Mouse (Mus musculus) frontal cortex, adult (tissue): Measurements from ENCODE around the gene Ppm1a.
"Not testable (repeated sequence)": the region's sequence is repeated elsewhere in the genome, so short reads cannot be mapped to it uniquely, and the experiment has no call there.

Experiments
- ATAC-seq: cut with Nextera tagmentation; 2 replicates; pipeline ENCODE4 v1.9.2; 2017; ENCODE audit warnings: mild to moderate bottlenecking, moderate library complexity, mixed read lengths; ENCODE audit not compliant: low TSS enrichment

Ppm1a gene

GRCm38 (mm10) chr12:72761649-72762261 is 4.5 kb downstream of the Ppm1a start:
- peak; percentile 10 for ATAC-seq

GRCm38 (mm10) chr12:72762502-72762901 is 5.2 kb downstream of the Ppm1a start:
- ATAC-seq = no peak

GRCm38 (mm10) chr12:72763156-72763555 is 5.9 kb downstream of the Ppm1a start:
- no peak for ATAC-seq

- no peak for ATAC-seq
These were observed 10.6 kb downstream of the Ppm1a start for GRCm38 (mm10) chr12:72767809-72768208.

- no peak for ATAC-seq
These were observed 11.0 kb downstream of the Ppm1a start for GRCm38 (mm10) chr12:72768230-72768629.

GRCm38 (mm10) chr12:72769546-72770230 is 12.4 kb downstream of the Ppm1a start:
- ATAC-seq = no peak

GRCm38 (mm10) chr12:72771153-72771552 is 13.9 kb downstream of the Ppm1a start:
- no peak for ATAC-seq

GRCm38 (mm10) chr12:72771711-72772110 is 14.5 kb downstream of the Ppm1a start:
- no peak for ATAC-seq

GRCm38 (mm10) chr12:72773921-72774320 is 16.7 kb downstream of the Ppm1a start:
- no peak for ATAC-seq

- no peak for ATAC-seq
These were observed 20.0 kb downstream of the Ppm1a start for GRCm38 (mm10) chr12:72777244-72777643.

- ATAC-seq = no peak
These were observed 22.9 kb downstream of the Ppm1a start for GRCm38 (mm10) chr12:72780136-72780535.

GRCm38 (mm10) chr12:72782786-72783185 is 25.5 kb downstream of the Ppm1a start:
- ATAC-seq = not testable (repeated sequence)

- ATAC-seq = no peak
These were observed 28.1 kb downstream of the Ppm1a start for GRCm38 (mm10) chr12:72785183-72785930.

GRCm38 (mm10) chr12:72786551-72786950 is 29.3 kb downstream of the Ppm1a start:
- ATAC-seq = no peak

- no peak for ATAC-seq
These were observed 29.7 kb downstream of the Ppm1a start for GRCm38 (mm10) chr12:72786986-72787385.

- no peak for ATAC-seq
These were observed 33.3 kb downstream of the Ppm1a start for GRCm38 (mm10) chr12:72790538-72790937.

GRCm38 (mm10) chr12:72792320-72793091 is 35.3 kb downstream of the Ppm1a start:
- ATAC-seq = peak; percentile 71

GRCm38 (mm10) chr12:72793983-72794382 is 36.7 kb downstream of the Ppm1a start:
- ATAC-seq = peak; percentile 56

GRCm38 (mm10) chr12:72809798-72810197 is 52.5 kb downstream of the Ppm1a start:
- ATAC-seq = no peak

- no peak for ATAC-seq
These were observed 54.3 kb downstream of the Ppm1a start for GRCm38 (mm10) chr12:72811588-72811987.

- peak; percentile 75 for ATAC-seq
These were observed 63.7 kb downstream of the Ppm1a start for GRCm38 (mm10) chr12:72820940-72821431.

- no peak; the same call in 1 of the 2 replicates for ATAC-seq
These were observed 64.3 kb downstream of the Ppm1a start for GRCm38 (mm10) chr12:72821589-72821988.
